Mouse (Mus musculus): ENCODE results near the gene Fbxo47. TPM values are rescaled to one million over a fixed set of nuclear protein-coding genes. Genes with fewer than 3 reads are reported as not detected.
A peak's percentile ranks its signal among the peaks of the same experiment; 100 is the strongest.
"Not testable (repeated sequence)": the region's sequence is repeated elsewhere in the genome, so short reads cannot be mapped to it uniquely, and the experiment has no call there.

Gene Fbxo47
- polyA plus RNA-seq, 1 experiment from 2014 or later = 0.85 TPM

- no peaks in the 10 kb centered on the region for H3K36me3 ChIP-seq
- no peak overlapping the region for H3K9ac ChIP-seq
- H3K27ac ChIP-seq = no peak overlapping the region
- ATAC-seq (ENCODE audit: low FRiP score, low read depth) = no peak
- 98% methylated on average over 1 of the region's 1 CpGs for WGBS
- H3K4me3 ChIP-seq = no peak overlapping the region
- no peak overlapping the region for H3K4me2 ChIP-seq (replicated peaks)
- no peaks in the 10 kb centered on the region for H3K27me3 ChIP-seq (replicated peaks)
- no peaks in the 10 kb centered on the region for H3K4me1 ChIP-seq
- H3K9me3 ChIP-seq = no peaks in the 10 kb centered on the region
Measured at GRCm38 (mm10) chr11:97874396-97874795, 9.6 kb downstream of the Fbxo47 start.

- not testable (repeated sequence) for ATAC-seq (ENCODE audit: low FRiP score, low read depth); H3K36me3 ChIP-seq; H3K9me3 ChIP-seq; H3K4me1 ChIP-seq; H3K4me2 ChIP-seq (replicated peaks); H3K9ac ChIP-seq; H3K27me3 ChIP-seq (replicated peaks); H3K4me3 ChIP-seq; H3K27ac ChIP-seq
- WGBS = 93% methylated on average over 5 of the region's 5 CpGs
Measured at GRCm38 (mm10) chr11:97872378-97872777, 11.6 kb downstream of the Fbxo47 start.

- no peak overlapping the region for H3K27ac ChIP-seq
- H3K4me3 ChIP-seq = no peak overlapping the region
- 89% methylated on average over 3 of the region's 3 CpGs for WGBS
- no peak for ATAC-seq (ENCODE audit: low FRiP score, low read depth)
- no peaks in the 10 kb centered on the region for H3K36me3 ChIP-seq
- no peak overlapping the region for H3K4me2 ChIP-seq (replicated peaks)
- H3K9me3 ChIP-seq = no peaks in the 10 kb centered on the region
- no peaks in the 10 kb centered on the region for H3K27me3 ChIP-seq (replicated peaks)
- H3K9ac ChIP-seq = no peak overlapping the region
- no peaks in the 10 kb centered on the region for H3K4me1 ChIP-seq
Measured at GRCm38 (mm10) chr11:97867591-97867990, 16.4 kb downstream of the Fbxo47 start.

GRCm38 (mm10) chr11:97866091-97866888 is 17.7 kb downstream of the Fbxo47 start:
- no peak overlapping the region for H3K4me2 ChIP-seq (replicated peaks)
- ATAC-seq (ENCODE audit: low FRiP score, low read depth) = no peak
- H3K27me3 ChIP-seq (replicated peaks) = no peaks in the 10 kb centered on the region
- no peak overlapping the region for H3K27ac ChIP-seq
- H3K4me3 ChIP-seq = no peak overlapping the region
- no peaks in the 10 kb centered on the region for H3K36me3 ChIP-seq
- H3K4me1 ChIP-seq = no peaks in the 10 kb centered on the region
- 88% methylated on average over 3 of the region's 3 CpGs for WGBS
- H3K9ac ChIP-seq = no peak overlapping the region
- no peaks in the 10 kb centered on the region for H3K9me3 ChIP-seq

GRCm38 (mm10) chr11:97865421-97865820 is 18.5 kb downstream of the Fbxo47 start:
- Histone ChIP-seq H3K4me3 (no peak overlapping the region), H3K27me3 (replicated peaks) (no peaks in the 10 kb centered on the region), H3K4me1 (no peaks in the 10 kb centered on the region), H3K27ac (no peak overlapping the region), H3K9me3 (no peaks in the 10 kb centered on the region), H3K4me2 (replicated peaks) (no peak overlapping the region), H3K36me3 (no peaks in the 10 kb centered on the region), H3K9ac (no peak overlapping the region)
- WGBS = 86% methylated on average over 5 of the region's 5 CpGs
- ATAC-seq (ENCODE audit: low FRiP score, low read depth) = no peak

DNA sequence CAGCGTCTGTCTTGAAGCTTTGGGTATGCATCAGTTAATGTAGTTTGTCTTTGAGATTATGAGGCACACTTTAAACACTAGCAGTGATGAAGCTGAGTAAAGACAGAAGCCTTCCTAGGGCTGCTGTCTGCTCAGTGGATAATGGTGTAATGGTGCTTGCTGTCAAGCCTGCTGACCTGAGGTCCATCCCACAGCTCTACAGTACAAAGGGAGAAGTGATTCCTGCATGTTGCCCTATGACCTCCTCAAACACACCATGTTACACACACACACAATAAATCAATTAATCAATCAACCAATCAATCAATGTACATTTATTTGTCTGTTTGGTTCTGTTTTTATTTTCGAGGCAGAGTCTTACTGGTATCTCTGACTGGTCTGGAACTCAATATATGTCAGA is 21.8 kb downstream of the Fbxo47 start:
- H3K9me3 ChIP-seq = no peaks in the 10 kb centered on the region
- H3K27ac ChIP-seq = no peak overlapping the region
- no peak overlapping the region for H3K4me3 ChIP-seq
- ATAC-seq (ENCODE audit: low FRiP score, low read depth) = no peak
- H3K4me2 ChIP-seq (replicated peaks) = no peak overlapping the region
- no peaks in the 10 kb centered on the region for H3K4me1 ChIP-seq
- H3K36me3 ChIP-seq = no peaks in the 10 kb centered on the region
- H3K27me3 ChIP-seq (replicated peaks) = no peaks in the 10 kb centered on the region
- H3K9ac ChIP-seq = no peak overlapping the region
- 76% methylated on average over 2 of the region's 2 CpGs for WGBS

GRCm38 (mm10) chr11:97855473-97855872 is 28.5 kb downstream of the Fbxo47 start:
- Histone ChIP-seq H3K4me2 (replicated peaks) (no peak overlapping the region), H3K9ac (no peak overlapping the region), H3K27ac (no peak overlapping the region), H3K36me3 (no peaks in the 10 kb centered on the region), H3K9me3 (no peaks in the 10 kb centered on the region), H3K27me3 (replicated peaks) (no peaks in the 10 kb centered on the region), H3K4me3 (no peak overlapping the region), H3K4me1 (no peaks in the 10 kb centered on the region)
- WGBS = 90% methylated on average over 2 of the region's 2 CpGs
- no peak for ATAC-seq (ENCODE audit: low FRiP score, low read depth)

DNA sequence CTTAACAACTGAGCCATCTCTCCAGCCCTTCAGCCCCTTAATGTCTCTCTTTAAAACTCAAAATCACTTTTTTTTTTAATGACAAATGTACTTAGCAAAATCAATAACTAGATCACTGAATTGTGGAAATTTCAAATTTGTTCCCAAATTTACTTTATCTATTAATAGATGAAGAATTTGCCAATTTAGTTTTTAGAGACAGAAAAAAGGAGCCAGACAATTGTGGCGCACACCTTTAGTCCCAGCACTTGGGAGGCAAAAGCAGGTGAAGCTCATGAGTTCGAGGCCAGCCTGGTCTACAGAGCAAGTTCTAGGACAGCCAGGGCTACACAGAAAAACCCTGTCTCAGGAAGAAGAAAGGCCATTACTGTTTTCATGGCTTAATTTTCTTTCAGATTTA is 32.4 kb downstream of the Fbxo47 start:
- Histone ChIP-seq H3K4me3 (no peak overlapping the region), H3K4me1 (no peaks in the 10 kb centered on the region), H3K27ac (no peak overlapping the region), H3K36me3 (no peaks in the 10 kb centered on the region), H3K9me3 (no peaks in the 10 kb centered on the region), H3K9ac (no peak overlapping the region), H3K4me2 (replicated peaks) (no peak overlapping the region), H3K27me3 (replicated peaks) (no peaks in the 10 kb centered on the region)
- ATAC-seq (ENCODE audit: low FRiP score, low read depth) = no peak
- WGBS = 88% methylated on average over 2 of the region's 2 CpGs

- H3K4me2 ChIP-seq (replicated peaks) = no peak overlapping the region
- H3K36me3 ChIP-seq = no peaks in the 10 kb centered on the region
- no peak overlapping the region for H3K9ac ChIP-seq
- ATAC-seq (ENCODE audit: low FRiP score, low read depth) = no peak
- H3K9me3 ChIP-seq = no peaks in the 10 kb centered on the region
- H3K4me3 ChIP-seq = no peak overlapping the region
- no peaks in the 10 kb centered on the region for H3K27me3 ChIP-seq (replicated peaks)
- 74% methylated on average over 6 of the region's 6 CpGs for WGBS
- H3K4me1 ChIP-seq = no peaks in the 10 kb centered on the region
- H3K27ac ChIP-seq = no peak overlapping the region
Measured at GRCm38 (mm10) chr11:97850367-97850766, 33.6 kb downstream of the Fbxo47 start.

GRCm38 (mm10) chr11:97842001-97842400 is 42.0 kb downstream of the Fbxo47 start:
- H3K9ac ChIP-seq = peak overlapping the region; percentile 38
- H3K4me3 ChIP-seq = peak overlapping the region; percentile 19
- H3K27ac ChIP-seq = no peak overlapping the region
- H3K9me3 ChIP-seq = no peaks in the 10 kb centered on the region
- peaks cover 14% of the 10 kb centered on the region for H3K4me1 ChIP-seq
- 34% methylated on average over 4 of the region's 4 CpGs for WGBS
- H3K36me3 ChIP-seq = peaks cover 4% of the 10 kb centered on the region
- no peaks in the 10 kb centered on the region for H3K27me3 ChIP-seq (replicated peaks)
- ATAC-seq (ENCODE audit: low FRiP score, low read depth) = no peak
- peak overlapping the region; percentile 59 for H3K4me2 ChIP-seq (replicated peaks)

DNA sequence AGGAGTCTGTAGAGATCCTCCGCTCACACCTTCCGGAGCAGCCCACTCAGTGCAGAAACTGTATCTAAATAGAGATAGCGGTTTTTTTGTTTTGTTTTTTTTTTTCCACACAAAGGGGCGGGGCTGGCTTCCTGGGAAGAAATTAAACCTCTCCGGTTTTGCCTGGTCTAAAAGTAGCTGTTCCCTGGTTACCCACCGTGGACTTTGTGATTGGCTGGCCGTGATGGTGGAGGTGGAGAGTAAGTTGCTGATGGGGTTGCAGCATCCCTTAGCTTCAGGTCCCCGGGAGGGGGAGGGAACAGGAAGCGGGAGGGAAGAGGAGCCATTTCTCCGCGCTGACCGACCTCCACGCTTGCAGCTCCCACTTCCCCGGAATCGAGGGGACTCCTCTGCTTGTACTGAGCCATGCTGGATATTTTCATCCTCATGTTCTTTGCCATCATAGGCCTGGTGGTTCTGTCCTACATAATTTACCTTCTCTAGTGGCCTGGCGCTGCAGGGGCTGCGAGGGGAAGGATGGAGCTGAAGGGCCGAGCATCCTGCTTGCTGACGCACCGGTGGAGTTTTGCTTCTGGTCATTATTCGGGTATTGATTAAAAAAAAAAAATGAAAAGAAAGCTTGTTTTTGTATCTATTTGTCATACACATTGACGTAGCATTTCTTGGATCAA is 42.8 kb downstream of the Fbxo47 start:
- H3K27ac ChIP-seq = peak overlapping the region; percentile 80
- H3K4me1 ChIP-seq = peaks cover 14% of the 10 kb centered on the region
- WGBS = 2% methylated on average over 22 of the region's 22 CpGs
- peaks cover 13% of the 10 kb centered on the region for H3K36me3 ChIP-seq
- peak overlapping the region; percentile 61 for H3K9ac ChIP-seq
- no peaks in the 10 kb centered on the region for H3K27me3 ChIP-seq (replicated peaks)
- no peaks in the 10 kb centered on the region for H3K9me3 ChIP-seq
- ATAC-seq (ENCODE audit: low FRiP score, low read depth) = peak; percentile 74
- H3K4me2 ChIP-seq (replicated peaks) = peak overlapping the region; percentile 59
- H3K4me3 ChIP-seq = peak overlapping the region; percentile 52

GRCm38 (mm10) chr11:97840539-97840954 is 43.4 kb downstream of the Fbxo47 start, which contains the start of gene B230217C12Rik:
B230217C12Rik (plus strand) TSS chr11:97840780.
- Histone ChIP-seq H3K27ac (peak within 1 kb of the TSS; percentile 80), H3K4me1 (peaks cover 14% of the 10 kb centered on the region), H3K4me2 (replicated peaks) (peak within 1 kb of the TSS; percentile 59), H3K27me3 (replicated peaks) (no peaks in the 10 kb centered on the region), H3K9me3 (no peaks in the 10 kb centered on the region), H3K9ac (peak within 1 kb of the TSS; percentile 61), H3K4me3 (peak within 1 kb of the TSS; percentile 52), H3K36me3 (peaks cover 18% of the 10 kb centered on the region)
- 0% methylated on average over 6 of the region's 6 CpGs for WGBS
- ATAC-seq (ENCODE audit: low FRiP score, low read depth) = no peak

Measured in neural tube, embryonic 12.5 days (tissue).